Mouse (Mus musculus) olfactory bulb, adult 2 months (tissue): ENCODE data around the gene Foxp1.

Experiments used
- CTCF ChIP-seq: fragments of 200-500 bp; IDR thresholded peaks from 2 replicates; pipeline ENCODE4 v1.5.1; 2012; ENCODE audit warnings: low read depth, mild to moderate bottlenecking, low read length, moderate library complexity; ENCODE audit not compliant: insufficient read depth
- POLR2A ChIP-seq: fragments of 200-500 bp; IDR thresholded peaks from 2 replicates; pipeline ENCODE4 v1.6.1; 2012; ENCODE audit warnings: mild to moderate bottlenecking, low read depth, low read length, moderate library complexity; ENCODE audit not compliant: insufficient read depth

GRCm38 (mm10) chr6:99330169-99330568 lies 192.4 kb downstream of the Foxp1 start:
- TF ChIP-seq CTCF, result no peak
- TF ChIP-seq POLR2A, result no peak
